Mouse (Mus musculus) retina, postnatal 7 days (tissue): ENCODE data around the gene Slco2a1.

Experiments
- DNase-seq: peaks from one replicate; pipeline ENCODE4 v3.0.0-alpha.2; 2012; ENCODE audit warnings: low read depth, low spot score

Gene Slco2a1

DNA sequence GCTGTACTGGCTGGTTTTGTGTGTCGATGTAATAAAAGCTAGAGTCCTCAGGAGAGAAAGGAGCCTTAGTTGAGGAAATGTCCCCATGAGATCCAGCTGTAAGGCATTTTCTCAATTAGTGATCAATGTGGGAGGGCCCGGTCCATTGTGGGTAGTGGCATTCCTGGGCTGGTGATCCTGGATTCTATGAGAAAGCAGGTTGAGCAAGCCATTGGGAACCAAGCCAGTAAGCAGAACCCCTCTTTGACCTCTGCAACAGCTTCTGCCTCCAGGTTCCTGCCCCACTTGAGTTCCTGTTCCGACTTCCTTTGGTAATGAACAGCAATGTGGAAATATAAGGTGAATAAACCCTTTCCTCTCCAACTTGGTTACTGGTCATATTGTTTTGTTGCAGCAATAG lies 6.1 kb upstream of the Slco2a1 start:
- DNase-seq = no peak

DNA sequence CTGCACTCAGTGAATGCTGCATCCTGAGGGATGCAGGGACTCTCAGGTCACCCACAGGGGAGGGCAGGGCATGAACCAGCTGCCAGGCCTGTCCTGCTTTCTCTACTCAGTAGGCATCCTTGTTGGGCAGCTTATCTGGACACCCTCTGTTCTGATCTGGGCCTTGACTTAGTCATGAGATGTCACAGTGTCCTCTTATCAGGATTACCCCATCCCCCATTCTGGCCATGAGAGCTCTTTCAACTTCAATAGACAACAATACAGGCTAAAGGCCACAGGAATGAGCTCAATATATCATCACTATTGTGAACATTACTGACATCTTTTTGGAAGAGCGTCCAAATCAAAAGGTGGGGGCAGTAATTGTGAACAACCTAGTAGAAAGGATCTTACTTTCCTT lies 3.4 kb upstream of the Slco2a1 start:
- no peak for DNase-seq

DNA sequence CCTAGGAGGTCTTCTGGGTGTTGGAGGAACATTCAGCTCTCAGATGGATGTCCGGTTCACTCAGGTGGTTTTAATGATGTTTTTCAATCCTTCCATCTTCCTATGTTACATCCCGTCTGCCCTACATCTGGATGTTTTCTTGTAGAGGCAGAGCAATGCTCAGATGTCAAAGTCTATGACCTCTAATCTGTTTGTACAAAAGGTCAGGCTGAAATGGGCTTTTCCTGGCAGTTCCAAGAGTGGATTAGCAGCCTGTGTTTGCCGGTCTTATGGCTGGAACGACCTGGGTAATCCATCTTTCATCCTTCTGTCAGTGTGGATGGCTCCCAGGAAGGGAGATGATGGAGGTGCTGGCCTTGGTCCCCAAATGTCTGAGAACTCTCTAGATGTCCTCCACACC lies 2.6 kb upstream of the Slco2a1 start:
- DNase-seq = no peak

DNA sequence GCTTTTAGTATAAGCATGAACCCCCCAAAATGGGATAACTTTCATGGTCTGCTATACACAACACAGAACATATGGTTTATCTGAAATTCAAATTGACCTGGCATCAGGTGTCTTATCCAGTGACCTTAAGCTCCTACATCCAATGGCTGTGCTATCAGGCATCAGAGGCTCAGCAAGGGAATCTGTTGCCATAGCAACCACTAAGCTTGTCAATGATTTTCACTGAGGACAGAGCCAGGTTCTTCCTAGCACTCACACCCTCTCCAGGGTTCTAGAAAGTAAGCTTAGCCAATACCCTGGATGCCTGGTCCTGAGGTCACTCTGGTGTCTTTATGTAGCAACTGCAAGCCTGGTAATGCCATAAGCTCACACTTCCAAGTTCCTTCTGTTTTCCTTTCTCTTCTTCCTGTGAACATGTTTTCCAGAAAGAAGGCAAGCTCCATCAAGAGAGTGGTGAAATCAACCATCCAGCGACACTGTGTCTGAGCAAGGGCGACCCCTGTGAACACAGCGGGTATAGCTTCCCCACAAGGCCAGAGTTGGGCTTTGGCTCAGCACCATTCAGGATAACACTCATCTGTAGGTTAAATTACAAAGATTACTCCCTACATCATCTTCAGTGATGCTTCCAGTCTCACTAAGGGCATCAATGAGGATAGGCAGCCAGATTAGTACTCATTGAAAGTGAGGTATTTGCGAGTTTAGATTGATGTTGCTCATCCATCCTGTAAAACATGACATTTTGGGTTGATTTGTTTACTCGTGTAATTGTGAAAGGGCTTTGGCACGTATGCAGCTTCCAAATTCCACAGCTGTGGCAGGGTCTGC lies 2.0 kb downstream of the Slco2a1 start:
- DNase-seq = no peak

DNA sequence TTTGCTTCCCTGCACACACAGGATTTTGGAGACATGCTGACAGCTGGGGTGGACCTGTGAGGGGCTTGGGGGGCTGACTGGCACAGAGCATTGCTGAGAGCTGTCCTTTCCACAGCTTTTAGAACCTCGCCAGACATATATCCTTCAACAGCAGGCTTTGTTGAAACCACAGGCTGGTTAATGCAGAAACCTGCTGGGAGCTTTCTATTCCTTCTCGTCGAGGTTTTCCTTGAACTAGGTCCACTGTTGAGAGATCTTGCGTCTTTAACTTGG lies 2.6 kb downstream of the Slco2a1 start:
- DNase-seq = no peak

DNA sequence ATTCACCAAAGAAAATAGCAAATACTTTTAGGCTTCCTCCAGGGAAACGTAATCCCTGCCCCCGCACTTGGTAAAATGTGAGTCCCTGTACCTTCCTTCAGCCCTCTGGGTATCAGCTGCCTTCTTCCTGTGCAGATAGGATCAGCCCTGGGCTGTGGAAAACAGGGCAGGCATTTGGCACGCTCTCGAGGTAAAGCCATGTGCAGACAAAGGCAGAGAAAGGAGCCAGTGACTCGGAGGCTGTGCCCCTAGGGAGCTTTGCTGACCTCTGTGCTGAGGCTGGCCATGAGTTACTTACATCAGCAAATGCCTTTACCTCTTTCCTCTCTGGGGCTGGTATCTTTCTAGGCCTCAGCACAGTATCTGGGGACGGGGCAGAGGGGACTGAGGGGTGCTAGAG lies 4.4 kb downstream of the Slco2a1 start:
- DNase-seq = no peak

DNA sequence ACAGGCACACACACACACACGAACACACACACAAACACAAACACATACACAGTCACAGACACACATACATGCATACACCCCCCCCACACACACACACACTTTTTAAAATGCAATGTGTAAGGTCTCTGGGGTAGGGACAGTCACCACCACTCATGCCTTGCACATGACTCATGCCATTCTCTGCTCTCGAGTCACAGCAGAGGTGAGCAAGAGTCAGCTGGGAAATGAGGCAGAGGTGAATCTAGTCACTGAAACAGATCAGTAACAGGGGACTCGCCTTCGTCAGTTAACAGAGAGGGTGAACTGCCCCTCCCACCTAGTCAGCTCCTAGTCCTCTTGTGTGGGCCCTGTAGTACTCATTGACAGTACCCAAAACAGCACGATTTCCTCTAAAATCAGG lies 5.3 kb downstream of the Slco2a1 start:
- no peak for DNase-seq

DNA sequence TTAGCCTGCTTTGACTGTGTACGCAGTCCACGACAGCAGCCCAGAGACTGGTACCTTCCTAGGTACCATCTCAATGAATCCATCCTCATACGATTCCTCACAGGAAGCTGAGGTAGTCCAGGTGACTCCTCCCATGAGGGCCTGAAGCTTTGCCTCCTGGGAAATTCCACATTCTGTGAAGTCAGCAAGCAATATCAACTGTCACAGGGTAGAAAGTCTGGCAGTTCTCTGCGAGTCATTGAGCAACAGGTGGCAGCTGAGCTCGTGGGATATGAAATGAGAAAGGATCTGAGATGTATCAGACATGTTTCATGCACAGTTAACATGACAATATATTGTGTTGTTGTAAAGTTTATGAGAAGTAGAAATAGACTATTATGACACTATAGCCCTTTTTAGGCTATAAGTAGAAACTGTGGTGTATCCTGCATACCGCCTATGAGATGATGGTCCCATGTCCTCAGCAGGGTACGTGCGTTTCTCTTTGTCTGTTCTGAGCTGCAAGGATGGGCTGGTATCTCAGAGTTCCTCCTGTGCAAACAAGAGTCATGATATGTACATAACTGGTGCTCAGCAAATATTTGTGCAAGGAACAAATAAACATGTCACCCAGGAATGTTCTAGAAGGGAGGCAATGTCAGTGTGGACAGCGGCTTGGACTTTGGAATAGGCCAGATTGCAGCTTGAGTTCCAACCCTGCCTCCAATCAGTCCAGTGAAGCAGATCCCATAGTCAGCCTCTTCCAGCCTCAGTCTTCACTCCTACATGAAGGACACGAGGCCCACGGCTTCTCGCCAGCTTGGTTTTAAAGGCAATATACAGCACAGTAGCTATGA lies 7.5 kb downstream of the Slco2a1 start:
- DNase-seq = no peak

DNA sequence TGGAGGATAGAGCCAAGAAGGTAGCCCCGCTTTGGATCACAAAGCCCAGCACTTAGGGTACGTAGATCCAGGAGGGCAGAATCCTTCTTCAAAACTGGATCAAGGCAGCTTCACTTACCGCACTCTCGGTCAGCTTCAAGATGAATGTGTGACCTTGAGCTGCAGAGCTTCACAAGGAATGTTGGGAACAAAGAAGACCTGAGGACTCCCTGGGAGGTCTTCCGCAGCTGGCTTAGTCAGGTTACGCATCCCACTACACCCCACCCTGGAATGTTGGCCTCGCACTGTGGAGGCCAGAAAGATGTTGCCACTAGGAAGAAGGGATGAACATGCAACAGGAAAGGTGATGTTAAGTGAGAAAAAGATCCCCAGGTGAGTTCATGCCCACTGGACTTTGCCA lies 11.9 kb downstream of the Slco2a1 start:
- DNase-seq = no peak

DNA sequence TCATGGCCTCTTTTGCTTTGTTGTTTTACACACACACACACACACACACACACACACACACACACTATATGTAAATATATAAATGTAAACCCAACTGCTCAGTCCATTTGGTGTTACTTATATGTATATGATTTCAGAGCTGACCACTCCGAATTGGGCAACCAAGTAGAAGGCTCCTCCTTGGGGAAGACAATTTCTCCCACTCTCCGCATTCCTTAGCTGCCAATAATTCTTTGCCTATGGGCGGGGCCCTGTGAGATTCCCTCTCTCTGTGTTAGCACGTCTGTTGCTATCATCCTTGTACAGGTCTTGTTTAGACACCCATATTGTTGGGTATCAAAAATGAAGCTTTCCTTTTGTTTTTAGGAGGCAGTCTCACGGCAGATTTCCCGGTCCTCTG lies 15.8 kb downstream of the Slco2a1 start:
- no peak for DNase-seq

DNA sequence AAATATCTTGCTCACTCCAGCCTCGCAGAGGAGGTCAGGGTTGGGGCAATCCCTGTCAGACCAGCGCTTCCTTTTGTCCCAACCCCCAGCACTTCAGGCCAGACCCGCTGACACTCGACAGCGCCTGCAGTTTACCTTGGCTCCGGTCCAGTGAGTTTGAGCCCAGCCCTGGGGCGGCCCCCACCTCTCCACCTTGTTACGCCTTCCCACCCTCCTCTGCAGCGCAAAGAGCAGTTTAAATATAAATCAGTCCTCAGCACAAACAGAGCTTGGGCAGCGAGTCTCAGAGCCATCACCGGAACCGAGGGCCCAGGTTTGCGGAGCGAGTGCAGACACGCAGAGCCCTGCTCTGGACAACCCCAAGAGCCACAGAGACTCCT lies 19.2 kb downstream of the Slco2a1 start:
- DNase-seq = no peak

DNA sequence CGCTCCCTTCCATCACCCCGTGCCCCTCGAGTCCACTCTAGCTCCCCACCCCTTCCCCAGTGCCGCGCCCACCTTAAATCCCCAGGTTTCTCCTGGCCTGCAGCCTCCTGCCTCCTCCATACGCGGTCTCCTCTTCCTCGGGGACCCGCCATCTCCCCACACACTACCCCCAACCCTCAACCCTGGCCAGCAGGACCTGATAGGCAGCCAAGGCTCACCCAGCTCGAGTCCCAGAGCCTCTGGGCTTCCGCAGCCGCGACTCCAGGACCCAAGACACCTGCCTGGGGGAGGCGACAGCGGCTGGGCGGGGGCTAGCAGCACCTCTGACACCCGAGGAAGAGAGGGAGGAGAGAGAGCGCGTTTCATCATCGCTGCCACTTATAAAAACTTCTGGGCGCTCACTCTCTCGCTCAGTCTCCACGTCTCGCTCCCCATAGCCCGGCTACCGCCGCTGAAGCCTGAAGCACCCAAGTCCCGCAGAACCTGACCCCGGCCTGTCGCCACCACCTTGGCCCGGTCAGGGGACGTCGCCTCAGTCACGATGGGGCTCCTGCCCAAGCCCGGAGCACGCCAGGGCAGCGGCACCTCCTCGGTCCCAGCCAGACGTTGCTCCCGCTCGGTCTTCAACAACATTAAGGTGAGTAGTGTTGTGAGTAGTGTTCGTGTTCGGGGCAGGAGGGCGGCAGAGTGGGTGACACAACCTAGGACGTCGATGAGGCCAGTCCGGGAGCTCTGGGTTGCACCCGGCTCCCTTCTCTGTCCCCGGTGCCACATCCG lies 19.8 kb downstream of the Slco2a1 start:
- DNase-seq = no peak

DNA sequence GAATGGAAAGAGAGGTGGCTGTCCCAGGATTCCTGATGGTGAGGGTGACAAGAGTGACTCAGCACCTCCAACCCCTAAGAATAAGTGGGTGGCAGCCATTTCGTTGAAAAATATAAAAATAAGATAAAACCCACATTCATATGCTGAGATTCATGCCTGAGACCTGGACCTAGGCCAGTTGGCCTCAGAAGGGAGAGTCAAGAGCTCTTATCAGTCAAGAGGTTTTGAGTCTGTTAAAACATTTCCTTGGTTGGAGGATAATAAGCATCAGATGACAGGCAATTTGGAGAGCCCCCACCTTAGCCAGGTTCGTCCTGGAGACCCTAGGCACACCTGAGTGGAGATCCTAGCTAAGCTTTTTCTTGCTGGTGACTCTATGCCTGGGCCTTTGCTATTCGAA lies 21.6 kb downstream of the Slco2a1 start:
- no peak for DNase-seq

DNA sequence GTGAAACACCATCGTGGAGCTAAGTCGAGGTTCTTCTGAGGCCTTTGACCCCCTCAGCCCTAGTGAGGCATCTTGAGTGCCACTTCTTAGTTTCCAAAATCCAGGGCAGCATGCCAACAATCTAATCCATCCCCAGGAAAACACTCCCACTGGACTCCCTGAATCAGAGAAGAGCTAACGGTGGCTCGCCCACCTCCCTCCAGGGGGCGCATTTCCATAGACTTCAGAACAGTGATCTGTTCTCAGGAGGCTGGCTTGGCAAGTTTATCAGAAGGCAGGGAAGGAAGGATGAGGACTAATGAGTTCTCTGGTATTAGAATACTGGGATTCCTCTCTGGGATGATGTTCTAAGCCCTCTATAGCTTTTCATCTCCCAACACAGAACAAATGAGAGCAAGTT lies 24.9 kb downstream of the Slco2a1 start:
- DNase-seq = peak; percentile 34

DNA sequence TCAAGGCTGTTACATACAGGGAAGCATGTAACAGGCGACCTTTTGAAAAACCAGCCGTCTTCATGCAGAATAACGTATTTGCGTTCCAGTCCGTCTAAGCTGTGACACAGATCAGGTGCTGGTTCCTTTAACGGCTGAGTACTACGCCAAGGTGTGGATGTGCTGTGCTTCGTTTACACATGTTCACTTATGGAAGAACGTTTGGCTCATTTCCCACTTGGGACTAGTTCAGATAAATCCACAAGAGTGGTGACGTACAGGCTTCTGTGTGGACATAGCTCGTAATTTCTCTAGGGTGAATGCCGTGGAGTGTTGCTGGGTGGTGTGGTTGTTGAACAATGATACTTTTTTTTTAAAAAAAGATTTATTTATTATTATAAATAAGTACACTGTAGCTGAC lies 26.2 kb downstream of the Slco2a1 start:
- DNase-seq = no peak

DNA sequence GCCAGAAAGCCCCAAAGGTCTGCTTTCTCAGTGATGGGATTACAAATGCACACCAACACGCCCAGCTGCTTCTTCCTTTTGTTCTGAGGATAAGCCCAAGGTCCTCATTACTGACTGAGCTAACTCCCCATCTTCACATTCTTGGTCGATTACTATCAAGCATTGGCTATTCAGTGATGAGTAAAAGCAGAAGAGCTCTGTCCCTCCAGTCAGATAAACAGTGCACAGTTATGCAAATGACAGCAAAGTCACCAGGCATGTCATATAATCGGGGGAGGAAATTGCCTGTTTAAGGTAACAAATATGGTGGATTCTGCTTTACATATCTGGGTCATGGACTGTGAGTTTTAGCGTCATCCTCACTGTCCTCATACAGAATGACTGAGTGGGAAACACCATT lies 35.6 kb downstream of the Slco2a1 start:
- no peak for DNase-seq

DNA sequence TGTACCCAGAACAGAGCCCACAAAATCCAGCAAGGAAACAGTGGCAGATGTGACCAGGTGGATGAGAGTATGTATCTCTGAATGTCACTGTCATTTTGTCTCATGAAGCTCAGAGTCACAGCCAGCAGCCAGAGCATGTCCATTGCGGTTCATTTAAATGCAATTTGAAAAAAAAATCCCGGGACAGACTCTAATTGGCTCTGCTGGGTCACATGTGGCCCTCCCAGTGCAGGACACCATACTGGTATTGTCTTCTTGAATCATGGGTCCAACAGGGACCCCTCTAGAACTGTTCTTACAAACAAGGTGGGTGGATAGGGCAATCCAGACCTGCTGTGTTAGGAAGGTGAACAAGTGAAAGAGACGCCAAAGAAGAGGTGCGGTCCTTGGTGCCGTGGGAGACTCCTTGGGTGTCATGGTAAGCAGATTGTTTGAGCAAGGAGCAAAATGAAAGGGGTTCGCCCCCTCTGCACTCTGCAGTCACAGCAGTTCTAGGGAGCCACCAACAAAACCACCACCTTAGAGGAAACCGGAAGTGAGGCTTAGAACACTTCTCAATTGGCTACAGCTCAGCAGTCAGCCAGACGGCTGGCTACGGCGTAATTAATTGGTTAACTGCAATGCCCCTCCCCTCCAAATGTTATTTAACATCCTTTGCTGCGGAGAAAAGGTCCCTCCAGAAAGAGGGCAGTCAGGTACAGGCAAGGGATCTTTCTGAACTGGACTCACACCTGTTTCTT lies 38.8 kb downstream of the Slco2a1 start:
- DNase-seq = no peak

DNA sequence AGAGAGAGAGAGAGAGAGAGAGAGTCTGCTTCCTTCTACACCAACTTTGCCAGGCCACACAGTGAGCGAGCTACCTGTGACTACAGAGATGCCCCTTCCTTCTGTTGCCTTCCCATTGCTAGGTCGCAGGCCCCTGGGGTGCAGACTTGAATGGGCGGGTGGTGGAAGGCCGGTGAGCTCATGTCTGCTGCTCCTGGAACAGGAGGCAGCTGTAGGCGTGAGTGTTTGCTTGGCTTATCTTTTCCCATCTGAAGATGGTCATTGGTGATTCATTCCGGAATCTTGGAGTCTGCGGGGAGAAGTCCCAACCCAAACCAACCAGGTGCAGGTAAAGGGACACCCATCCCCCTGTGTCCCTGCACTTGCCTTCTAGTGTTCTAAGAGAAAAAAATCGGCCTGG lies 40.5 kb downstream of the Slco2a1 start:
- no peak for DNase-seq

DNA sequence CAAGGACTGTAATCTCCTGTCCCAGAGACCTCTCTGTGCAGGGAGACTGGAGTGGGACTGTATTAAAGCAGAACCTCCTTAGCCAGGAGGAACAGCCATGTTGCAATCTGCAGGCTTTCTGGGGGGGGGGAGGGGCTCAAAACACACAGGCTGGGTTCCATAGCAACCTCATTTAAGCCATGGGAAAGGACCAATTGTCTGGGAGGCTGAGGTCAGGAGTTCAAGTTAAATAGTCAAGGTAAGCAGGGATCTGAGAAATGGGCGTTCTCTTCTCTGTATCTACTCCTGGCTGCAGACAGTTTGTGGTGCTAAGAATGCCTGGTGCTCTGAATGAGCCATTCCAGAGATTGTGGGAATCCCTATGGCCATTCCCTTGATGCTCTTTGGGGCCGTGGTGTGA lies 41.5 kb downstream of the Slco2a1 start:
- no peak for DNase-seq

DNA sequence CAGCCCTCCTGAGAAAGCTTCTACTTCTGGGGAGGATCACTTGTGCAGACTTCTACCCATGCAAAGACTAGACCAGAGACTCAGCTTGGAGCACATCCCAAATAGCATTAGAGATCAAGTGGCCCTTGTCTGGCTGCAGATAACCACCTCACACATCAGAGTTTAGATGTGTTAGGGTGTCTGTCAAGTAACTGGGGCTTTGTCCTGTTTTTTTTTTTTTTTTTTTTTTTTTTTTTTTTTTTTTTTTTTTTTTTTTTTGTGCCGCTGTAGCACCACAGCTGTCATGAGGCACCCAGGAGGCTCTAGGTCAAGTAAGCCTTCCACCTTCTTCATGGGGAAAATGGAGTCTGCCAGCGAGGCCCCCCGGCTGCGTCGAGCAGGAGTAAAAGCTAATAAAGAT lies 42.7 kb downstream of the Slco2a1 start:
- DNase-seq = no peak

DNA sequence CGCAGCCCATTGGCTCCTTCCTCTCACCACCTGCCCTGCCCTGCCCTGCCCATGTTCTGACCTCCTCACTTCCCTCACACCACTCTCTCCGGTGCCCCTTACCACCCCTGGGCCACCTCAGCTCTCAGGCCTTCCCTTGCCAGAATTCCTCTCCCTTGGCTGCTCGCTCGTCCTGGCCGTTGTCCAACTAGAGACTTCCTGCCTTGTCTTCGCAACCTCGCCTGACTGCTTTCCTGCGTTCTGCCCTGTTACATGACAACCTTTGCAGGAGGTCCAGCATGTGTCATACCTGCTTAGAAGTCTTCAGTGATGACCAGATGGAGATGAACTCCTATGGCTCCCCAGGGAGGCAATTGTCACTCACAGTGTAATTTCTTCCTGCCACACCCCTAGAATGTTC lies 43.7 kb downstream of the Slco2a1 start:
- DNase-seq = no peak

DNA sequence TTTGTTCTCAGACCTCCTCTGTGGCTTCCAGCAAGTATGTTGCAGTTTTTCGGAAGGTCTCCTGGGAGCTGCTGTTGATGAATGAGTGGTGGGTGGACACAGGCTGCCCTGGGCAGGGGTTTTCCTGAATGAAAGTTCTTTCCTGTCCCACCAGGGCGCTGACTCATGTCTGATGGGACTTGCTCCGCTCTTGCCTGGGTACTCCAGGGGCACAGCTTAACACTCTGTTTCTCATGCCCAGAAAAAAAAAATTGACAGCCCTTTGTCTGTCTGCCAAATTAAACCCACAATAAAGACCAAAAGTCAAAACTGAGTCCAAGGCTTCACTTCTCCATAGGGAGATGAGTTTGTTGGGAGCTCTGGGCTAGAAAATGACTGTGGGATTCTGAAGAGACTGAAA lies 44.9 kb downstream of the Slco2a1 start:
- no peak for DNase-seq
